ENCODE assay signal across 8 mouse cellular contexts in genomic region chr4:123342091-123342641, GRCm38 (mm10). TPM values are rescaled to one million over a fixed set of nuclear protein-coding genes. Genes with fewer than 3 reads are reported as not detected.
DNase-seq lines count a peak whose midpoint lies in the region; ATAC-seq lines count a peak whose summit lies in the region.

No protein-coding gene starts in this region.

- peak overlapping the region; percentile 59 for H3K4me3 ChIP-seq in heart, embryonic 11.5 days (ENCODE audit: low read depth, low read length)
- peak overlapping the region; percentile 49 for H3K4me3 ChIP-seq in hindbrain, embryonic 11.5 days (ENCODE audit: low read depth, low read length)
- H3K4me3 ChIP-seq in midbrain, embryonic 10.5 days = peak overlapping the region; percentile 69

- H3K27ac ChIP-seq in heart, embryonic 11.5 days (ENCODE audit: low read depth, low read length) = no peak overlapping the region
- no peak overlapping the region for H3K27ac ChIP-seq in hindbrain, embryonic 11.5 days (ENCODE audit: low read depth, low read length)
- peak overlapping the region; percentile 6; the same call in 1 of the 2 replicates for H3K27ac ChIP-seq in midbrain, embryonic 10.5 days (replicated peaks)

- intact Hi-C loops in heart, postnatal 36 days (cut with DNase I) = loop anchor here (5.0 kb wide), 1 partner anchor 35 kb away; no protein-coding TSS in a partner anchor

- peaks cover 36% of the 10 kb centered on the region for H3K27me3 ChIP-seq in heart, embryonic 11.5 days (ENCODE audit: control insufficient read depth, insufficient read depth, low read length)
- H3K27me3 ChIP-seq in hindbrain, embryonic 11.5 days (ENCODE audit: control insufficient read depth, insufficient read depth, low read length) = peaks cover 41% of the 10 kb centered on the region
- peaks cover 61% of the 10 kb centered on the region for H3K27me3 ChIP-seq in midbrain, embryonic 10.5 days (ENCODE audit: low read depth, poor library complexity, severe bottlenecking)

- no peaks in the 10 kb centered on the region for H3K9me3 ChIP-seq in heart, embryonic 11.5 days (replicated peaks; ENCODE audit: control insufficient read depth, low read length)
- no peaks in the 10 kb centered on the region for H3K9me3 ChIP-seq in hindbrain, embryonic 11.5 days (ENCODE audit: control insufficient read depth, low read length)
- H3K9me3 ChIP-seq in midbrain, embryonic 10.5 days (replicated peaks) = no peaks in the 10 kb centered on the region

- WGBS in heart, embryonic 11.5 days (ENCODE audit: insufficient replicate concordance) = 3% methylated on average over 43 of the region's 43 CpGs
- 3% methylated on average over 43 of the region's 43 CpGs for WGBS in hindbrain, embryonic 11.5 days
- 3% methylated on average over 43 of the region's 43 CpGs for WGBS in midbrain, embryonic 10.5 days

- peaks cover 15% of the 10 kb centered on the region for H3K4me1 ChIP-seq in heart, embryonic 11.5 days (ENCODE audit: control insufficient read depth, insufficient read depth, low read length)
- no peaks in the 10 kb centered on the region; the same call in 1 of the 2 replicates for H3K4me1 ChIP-seq in hindbrain, embryonic 11.5 days (replicated peaks; ENCODE audit: control insufficient read depth, insufficient read depth, low read length)
- H3K4me1 ChIP-seq in midbrain, embryonic 10.5 days = peaks cover 17% of the 10 kb centered on the region

- DNase-seq in heart, postnatal 36 days = no peak
- peak; percentile 38 for DNase-seq in R1 (ENCODE audit: low read depth, low spot score)
- DNase-seq in hindbrain, embryonic 11.5 days (ENCODE audit: low spot score) = no peak
- DNase-seq in midbrain, embryonic 10.5 days (ENCODE audit: low spot score) = no peak
- DNase-seq in thymus, postnatal 0 days (ENCODE audit: low spot score) = no peak
- no peak for DNase-seq in layer of hippocampus, postnatal 14 days (ENCODE audit: low spot score in 2 of 2)
- DNase-seq in thymus, postnatal 10 days (ENCODE audit: low spot score in 2 of 2) = no peak

- ATAC-seq in heart, embryonic 11.5 days (replicated peaks; ENCODE audit: insufficient number of reproducible peaks, low FRiP score, low TSS enrichment) = peak; percentile 22; the same call in 1 of the 2 replicates
- peak; percentile 37 for ATAC-seq in hindbrain, embryonic 11.5 days (ENCODE audit: low FRiP score)

- no peaks in the 10 kb centered on the region for H3K36me3 ChIP-seq in heart, embryonic 11.5 days (ENCODE audit: control insufficient read depth, insufficient read depth, low read length)
- no peaks in the 10 kb centered on the region for H3K36me3 ChIP-seq in hindbrain, embryonic 11.5 days (ENCODE audit: control insufficient read depth, insufficient read depth, low read length)
- peaks cover 5% of the 10 kb centered on the region; the same call in 1 of the 2 replicates for H3K36me3 ChIP-seq in midbrain, embryonic 10.5 days

- H3K9ac ChIP-seq in heart, embryonic 11.5 days (ENCODE audit: low read depth, low read length) = no peak overlapping the region
- H3K9ac ChIP-seq in hindbrain, embryonic 11.5 days (ENCODE audit: low read depth, low read length) = peak overlapping the region; percentile 47; the same call in 1 of the 2 replicates

- H3K4me2 ChIP-seq in heart, embryonic 11.5 days = peak overlapping the region; percentile 99
- peak overlapping the region; percentile 95 for H3K4me2 ChIP-seq in hindbrain, embryonic 11.5 days (replicated peaks; ENCODE audit: low read depth, low read length)

RNA-seq across cellular contexts. Expression of gene Bmp8a, which starts 0.9 kb away (rescaled TPM):
- 0.10 TPM in 1 of 2 replicates, not detected in the other for polyA plus RNA-seq in heart, embryonic 11.5 days (2014; fragmentation: Nextera tagmentation; extraction: Ambion mirVana)
- under 1 TPM in 1 of 2 experiments, not detected in 1; 0.14 TPM for total RNA-seq in heart, postnatal 36 days (2021)
- 0.06 and 0.13 TPM in 2 replicates for polyA plus RNA-seq in hindbrain, embryonic 11.5 days (2014; fragmentation: Nextera tagmentation; extraction: Ambion mirVana)
- 0.07 and 0.11 TPM in 2 replicates for polyA plus RNA-seq in midbrain, embryonic 10.5 days (2016; fragmentation: Nextera tagmentation; extraction: Ambion mirVana)
- 0.18 and 0.23 TPM in 2 replicates for polyA plus RNA-seq in thymus, postnatal 0 days (2015; fragmentation: Nextera tagmentation; extraction: Ambion mirVana)
- not detected for total RNA-seq in layer of hippocampus, postnatal 14 days (2021)

RNA-seq across cellular contexts. Expression of gene Oxct2a, which starts 18.7 kb away (rescaled TPM):
- not detected in 2 replicates for polyA plus RNA-seq in heart, embryonic 11.5 days (2014; fragmentation: Nextera tagmentation; extraction: Ambion mirVana)
- not detected for total RNA-seq in heart, postnatal 36 days (2021)
- not detected in 2 replicates for polyA plus RNA-seq in hindbrain, embryonic 11.5 days (2014; fragmentation: Nextera tagmentation; extraction: Ambion mirVana)
- not detected in 2 replicates for polyA plus RNA-seq in midbrain, embryonic 10.5 days (2016; fragmentation: Nextera tagmentation; extraction: Ambion mirVana)
- not detected in 2 replicates for polyA plus RNA-seq in thymus, postnatal 0 days (2015; fragmentation: Nextera tagmentation; extraction: Ambion mirVana)
- under 1 TPM in 1 of 2 experiments, not detected in 1; 0.18 TPM for total RNA-seq in layer of hippocampus, postnatal 14 days (2021)
